8 mouse cellular contexts compared by ENCODE assay signal in the genomic region with DNA sequence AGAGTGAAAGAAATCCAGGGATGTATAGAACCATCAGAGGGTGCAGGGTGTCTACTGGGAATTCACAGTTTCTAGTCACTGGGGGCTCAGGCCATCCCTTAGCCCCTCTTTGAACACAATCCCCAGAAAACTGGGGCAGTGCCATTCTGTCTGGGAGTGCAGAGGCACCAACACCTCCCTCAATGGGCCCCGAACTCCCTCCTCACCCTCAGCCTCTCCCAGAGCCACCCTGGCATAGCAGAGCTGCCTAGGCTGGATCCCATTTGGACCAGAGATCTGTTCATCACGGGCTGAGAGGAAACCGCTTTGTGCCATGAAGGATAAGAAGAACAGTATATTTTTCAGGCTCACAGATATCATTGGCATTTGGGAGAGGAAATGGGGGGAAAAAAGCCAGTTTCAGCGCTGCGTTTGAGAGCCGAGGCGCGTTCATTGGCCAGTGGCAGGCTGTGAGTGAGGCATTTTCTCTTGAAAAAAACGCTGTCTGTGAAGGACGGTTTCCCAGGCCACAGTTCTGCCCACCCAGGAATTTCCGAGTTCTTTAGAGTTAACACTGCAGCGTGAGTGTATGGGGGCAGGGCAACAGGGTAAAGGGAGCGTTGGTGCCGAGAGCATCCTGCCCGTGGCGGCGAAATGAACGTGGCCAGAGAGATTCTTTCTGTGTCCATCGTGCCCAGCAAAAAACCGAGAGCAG.
DNase-seq lines count a peak whose midpoint lies in the region; ATAC-seq lines count a peak whose summit lies in the region.

No protein-coding gene starts in this region.

- peaks cover 2% of the 10 kb centered on the region; the same call in 1 of the 2 replicates for H3K27me3 ChIP-seq in heart, embryonic 11.5 days (ENCODE audit: control insufficient read depth, insufficient read depth, low read length)
- H3K27me3 ChIP-seq in liver, embryonic 13.5 days: peaks cover 58% of the 10 kb centered on the region

- no peak for DNase-seq in heart, adult 9 months (ENCODE audit: low spot score in 2 of 2)
- peak; percentile 14 for DNase-seq in right cerebral cortex, postnatal 25 days
- no peak for DNase-seq in right cerebral cortex, postnatal 36 days (ENCODE audit: low spot score in 2 of 2)
- DNase-seq in liver, embryonic 13.5 days: no peak
- DNase-seq in MN1 (ENCODE audit: low spot score): no peak
- no peak for DNase-seq in spleen, postnatal 14 days (ENCODE audit: low spot score in 2 of 2)

- no peaks in the 10 kb centered on the region for H3K36me3 ChIP-seq in heart, embryonic 11.5 days (ENCODE audit: control insufficient read depth, insufficient read depth, low read length)
- H3K36me3 ChIP-seq in liver, embryonic 13.5 days: no peaks in the 10 kb centered on the region

- WGBS in heart, embryonic 11.5 days (ENCODE audit: insufficient replicate concordance): 39% methylated on average over 20 of the region's 20 CpGs
- 40% methylated on average over 20 of the region's 20 CpGs for WGBS in liver, embryonic 13.5 days (ENCODE audit: insufficient replicate concordance)

- no peaks in the 10 kb centered on the region for H3K9me3 ChIP-seq in heart, embryonic 11.5 days (replicated peaks; ENCODE audit: control insufficient read depth, low read length)
- no peaks in the 10 kb centered on the region for H3K9me3 ChIP-seq in liver, embryonic 13.5 days (replicated peaks)

- ATAC-seq in heart, embryonic 11.5 days (replicated peaks; ENCODE audit: insufficient number of reproducible peaks, low FRiP score, low TSS enrichment): no peak
- ATAC-seq in liver, embryonic 13.5 days (ENCODE audit: low read depth): no peak
- no peak for ATAC-seq in megakaryocyte, adult 5-6 weeks (ENCODE audit: poor library complexity, severe bottlenecking)

- peak overlapping the region; percentile 22; the same call in 1 of the 2 replicates for H3K4me3 ChIP-seq in heart, embryonic 11.5 days (ENCODE audit: low read depth, low read length)
- H3K4me3 ChIP-seq in liver, embryonic 13.5 days (replicated peaks): no peak overlapping the region

- H3K9ac ChIP-seq in heart, embryonic 11.5 days (ENCODE audit: low read depth, low read length): 0 out of 2 replicates have a peak overlapping the region, but pooled peaks have one; percentile 17
- no peak overlapping the region for H3K9ac ChIP-seq in liver, embryonic 13.5 days

- peak overlapping the region; percentile 53 for H3K4me2 ChIP-seq in heart, embryonic 11.5 days
- H3K4me2 ChIP-seq in liver, embryonic 13.5 days: peak overlapping the region; percentile 17; the same call in 1 of the 2 replicates

- H3K27ac ChIP-seq in heart, embryonic 11.5 days (ENCODE audit: low read depth, low read length): no peak overlapping the region
- H3K27ac ChIP-seq in liver, embryonic 13.5 days: no peak overlapping the region

- H3K4me1 ChIP-seq in heart, embryonic 11.5 days (ENCODE audit: control insufficient read depth, insufficient read depth, low read length): peaks cover 18% of the 10 kb centered on the region
- peaks cover 4% of the 10 kb centered on the region; the same call in 1 of the 2 replicates for H3K4me1 ChIP-seq in liver, embryonic 13.5 days (replicated peaks)
